Mouse (Mus musculus): ENCODE data around the gene Rbm11. TPM values are rescaled to one million over a fixed set of nuclear protein-coding genes. Genes with fewer than 3 reads are reported as not detected.

Rbm11 gene
- total and polyA plus RNA-seq, 3 experiments = 0.15 TPM; not detected in 2

GRCm38 (mm10) chr16:75562910-75563309 is 29.7 kb upstream of the Rbm11 start:
- Histone ChIP-seq H3K9ac (ENCODE audit: control insufficient read depth, low read depth, low read length, poor library complexity, severe bottlenecking) (no peak overlapping the region), H3K36me3 (ENCODE audit: control insufficient read depth in 1 of 2, insufficient read depth in 2 of 2, low read length in 2 of 2) (no peaks in the 10 kb centered on the region), H3K79me2 (ENCODE audit: control insufficient read depth, insufficient read depth, low read length, poor library complexity) (no peaks in the 10 kb centered on the region), H3K27me3 (ENCODE audit: control insufficient read depth in 1 of 2, insufficient read depth in 2 of 2, low read length in 2 of 2) (no peaks in the 10 kb centered on the region; a peak in 1 of 4 replicates), H3K27ac (ENCODE audit: control insufficient read depth, low read depth, low read length) (no peak overlapping the region), H3K9me3 (replicated peaks; ENCODE audit: insufficient read depth, low read length) (no peaks in the 10 kb centered on the region), H3K4me3 (ENCODE audit: control insufficient read depth in 1 of 2, insufficient read depth in 1 of 2, low read depth in 2 of 2, low read length in 2 of 2) (no peak overlapping the region), H3K4me1 (ENCODE audit: control insufficient read depth in 1 of 2, insufficient read depth in 2 of 2, low read length in 2 of 2) (no peaks in the 10 kb centered on the region)
- TF ChIP-seq CHD2 (IDR thresholded peaks at IDR 0.05; ENCODE audit: low read length) (no peak), GATA1 (IDR thresholded peaks at IDR 0.05; ENCODE audit: low read depth, low read length) (no peak), MAFK (IDR thresholded peaks at IDR 0.05; ENCODE audit: borderline replicate concordance, low read depth, low read length) (no peak), USF2 (IDR thresholded peaks at IDR 0.05; ENCODE audit: borderline replicate concordance in 1 of 2, insufficient read depth in 1 of 2, low read depth in 1 of 2, low read length in 2 of 2) (no peak), EP300 (IDR thresholded peaks at IDR 0.05; ENCODE audit: low read depth in 1 of 2, low read length in 2 of 2) (no peak), MAZ (IDR thresholded peaks at IDR 0.05; ENCODE audit: low read depth, low read length) (no peak)
- DNase-seq (ENCODE audit: low read depth, low spot score) = no peak

DNA sequence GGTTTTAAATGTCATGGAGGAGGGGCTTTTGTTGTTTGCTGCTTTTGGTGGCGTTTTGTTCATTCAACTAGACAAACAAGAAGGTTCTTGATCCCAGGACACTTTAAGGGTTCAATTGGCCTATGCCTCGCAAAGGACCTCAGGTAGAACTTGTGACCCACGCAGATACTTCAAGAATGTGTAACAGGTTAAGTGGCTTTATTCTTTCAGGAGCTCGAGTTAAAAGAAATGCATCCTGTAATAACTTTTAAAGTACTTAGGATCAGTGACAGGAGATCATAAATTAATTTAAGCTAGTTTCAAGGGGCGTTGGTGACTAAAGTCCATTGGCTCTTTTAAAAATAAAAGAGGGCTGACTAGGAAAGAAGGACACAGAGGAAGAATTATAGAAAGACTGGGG is 10.4 kb upstream of the Rbm11 start:
- Histone ChIP-seq H3K9me3 (replicated peaks; ENCODE audit: insufficient read depth, low read length) (no peaks in the 10 kb centered on the region), H3K27ac (ENCODE audit: control insufficient read depth, low read depth, low read length) (no peak overlapping the region), H3K79me2 (ENCODE audit: control insufficient read depth, insufficient read depth, low read length, poor library complexity) (no peaks in the 10 kb centered on the region), H3K27me3 (ENCODE audit: control insufficient read depth in 1 of 2, insufficient read depth in 2 of 2, low read length in 2 of 2) (peaks cover 2 to 5% of the 10 kb centered on the region in 2 experiments; a peak in 3 of 4 replicates), H3K36me3 (ENCODE audit: control insufficient read depth in 1 of 2, insufficient read depth in 2 of 2, low read length in 2 of 2) (no peaks in the 10 kb centered on the region), H3K4me1 (ENCODE audit: control insufficient read depth in 1 of 2, insufficient read depth in 2 of 2, low read length in 2 of 2) (no peaks in the 10 kb centered on the region), H3K9ac (ENCODE audit: control insufficient read depth, low read depth, low read length, poor library complexity, severe bottlenecking) (no peak overlapping the region), H3K4me3 (ENCODE audit: control insufficient read depth in 1 of 2, insufficient read depth in 1 of 2, low read depth in 2 of 2, low read length in 2 of 2) (no peak overlapping the region)
- no peak for TF ChIP-seq SIN3A (IDR thresholded peaks at IDR 0.05; ENCODE audit: low read length)
- TF ChIP-seq CHD2 (IDR thresholded peaks at IDR 0.05; ENCODE audit: low read length) = no peak
- TF ChIP-seq SMC3 (IDR thresholded peaks at IDR 0.05; ENCODE audit: low read depth, low read length) = no peak
- no peak for TF ChIP-seq JUND (IDR thresholded peaks at IDR 0.05; ENCODE audit: low read depth, low read length)
- TF ChIP-seq RCOR1 (IDR thresholded peaks at IDR 0.05; ENCODE audit: low read depth, low read length) = no peak
- TF ChIP-seq ELF1 (IDR thresholded peaks at IDR 0.05; ENCODE audit: low read depth, low read length) = no peak
- no peak for TF ChIP-seq GATA1 (IDR thresholded peaks at IDR 0.05; ENCODE audit: low read depth, low read length)
- TF ChIP-seq ZNF384 (IDR thresholded peaks at IDR 0.05; ENCODE audit: low read depth, low read length) = no peak
- no peak for DNase-seq (ENCODE audit: low read depth, low spot score)

- Histone ChIP-seq H3K9me3 (replicated peaks; ENCODE audit: insufficient read depth, low read length) (no peaks in the 10 kb centered on the region), H3K79me2 (ENCODE audit: control insufficient read depth, insufficient read depth, low read length, poor library complexity) (no peaks in the 10 kb centered on the region), H3K4me3 (ENCODE audit: control insufficient read depth in 1 of 2, insufficient read depth in 1 of 2, low read depth in 2 of 2, low read length in 2 of 2) (no peak within 1 kb of the TSS), H3K27ac (ENCODE audit: control insufficient read depth, low read depth, low read length) (no peak within 1 kb of the TSS), H3K4me1 (ENCODE audit: control insufficient read depth in 1 of 2, insufficient read depth in 2 of 2, low read length in 2 of 2) (no peaks in the 10 kb centered on the region), H3K36me3 (ENCODE audit: control insufficient read depth in 1 of 2, insufficient read depth in 2 of 2, low read length in 2 of 2) (no peaks in the 10 kb centered on the region), H3K27me3 (ENCODE audit: control insufficient read depth in 1 of 2, insufficient read depth in 2 of 2, low read length in 2 of 2) (peaks cover 2 to 13% of the 10 kb centered on the region in 2 experiments; a peak in 3 of 4 replicates), H3K9ac (ENCODE audit: control insufficient read depth, low read depth, low read length, poor library complexity, severe bottlenecking) (no peak within 1 kb of the TSS)
- TF ChIP-seq MAX (IDR thresholded peaks at IDR 0.05; ENCODE audit: low read length) (no peak), KAT2A (conservative IDR thresholded peaks at IDR 0.05; ENCODE audit: low read depth, low read length) (no peak), ZNF384 (IDR thresholded peaks at IDR 0.05; ENCODE audit: low read depth, low read length) (no peak), TBP (IDR thresholded peaks at IDR 0.05; ENCODE audit: low read depth, low read length) (no peak), ZMIZ1 (IDR thresholded peaks at IDR 0.05; ENCODE audit: low read depth, low read length) (no peak), USF1 (IDR thresholded peaks at IDR 0.05; ENCODE audit: low read depth, low read length) (no peak), POLR2A (IDR thresholded peaks at IDR 0.05; ENCODE audit: control insufficient read depth in 1 of 2, insufficient read depth in 1 of 2, low read depth in 1 of 2, low read length in 2 of 2, poor library complexity in 1 of 2) (no peak), ELF1 (IDR thresholded peaks at IDR 0.05; ENCODE audit: low read depth, low read length) (no peak), MAZ (IDR thresholded peaks at IDR 0.05; ENCODE audit: low read depth, low read length) (no peak), BHLHE40 (IDR thresholded peaks at IDR 0.05; ENCODE audit: borderline replicate concordance, low read depth, low read length) (no peak), TCF12 (IDR thresholded peaks at IDR 0.05; ENCODE audit: low read depth, low read length) (no peak), ZKSCAN1 (IDR thresholded peaks at IDR 0.05; ENCODE audit: low read depth, low read length) (no peak), JUND (IDR thresholded peaks at IDR 0.05; ENCODE audit: low read depth, low read length) (no peak), ETS1 (IDR thresholded peaks at IDR 0.05; ENCODE audit: low read depth, low read length) (no peak)
- DNase-seq (ENCODE audit: low read depth, low spot score) = no peak
These were observed 6.7 kb upstream of the Rbm11 start, which contains the start of gene Lipi for GRCm38 (mm10) chr16:75585961-75586360. TSS of gene Lipi (minus strand) at chr16:75586061.
